Mouse (Mus musculus): Measurements from ENCODE around the gene Phrf1. TPM values are rescaled to one million over a fixed set of nuclear protein-coding genes. Genes with fewer than 3 reads are reported as not detected.
A peak's percentile ranks its signal among the peaks of the same experiment; 100 is the strongest.
"Not testable (repeated sequence)": the region's sequence is repeated elsewhere in the genome, so short reads cannot be mapped to it uniquely, and the experiment has no call there.

Gene Phrf1
- total and polyA plus RNA-seq, 3 experiments: 66.1 to 1,029 (median 91.2) TPM

DNA sequence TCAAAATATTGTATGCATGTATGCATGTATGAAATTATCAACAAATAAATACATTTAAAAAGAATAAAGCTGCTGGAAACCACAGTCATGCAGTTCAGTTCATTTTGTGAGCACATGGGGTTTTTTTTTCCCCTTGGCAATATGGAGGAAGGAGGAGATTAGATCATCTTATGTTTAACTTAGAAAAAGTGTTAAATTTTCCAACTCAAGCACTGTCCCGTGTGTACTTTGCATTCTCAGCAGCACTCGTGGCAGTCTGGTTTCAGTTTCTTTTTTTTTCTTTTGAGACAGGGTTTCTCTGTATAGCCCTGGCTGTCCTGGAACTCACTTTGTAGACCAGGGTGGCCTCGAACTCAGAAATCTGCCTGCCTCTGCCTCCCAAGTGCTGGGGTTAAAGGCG lies 21.9 kb downstream of the Phrf1 start:
- H3K27ac ChIP-seq (ENCODE audit: control insufficient read depth, low read depth, low read length); DNase-seq (ENCODE audit: low read depth, low spot score); H3K4me1 ChIP-seq (ENCODE audit: control insufficient read depth in 1 of 2, insufficient read depth in 2 of 2, low read length in 2 of 2); H3K79me2 ChIP-seq (ENCODE audit: control insufficient read depth, insufficient read depth, low read length, poor library complexity); H3K4me3 ChIP-seq (ENCODE audit: control insufficient read depth in 1 of 2, insufficient read depth in 1 of 2, low read depth in 2 of 2, low read length in 2 of 2); H3K9ac ChIP-seq (ENCODE audit: control insufficient read depth, low read depth, low read length, poor library complexity, severe bottlenecking); H3K9me3 ChIP-seq (replicated peaks; ENCODE audit: insufficient read depth, low read length); H3K27me3 ChIP-seq (ENCODE audit: control insufficient read depth in 1 of 2, insufficient read depth in 2 of 2, low read length in 2 of 2): not testable (repeated sequence)
- peaks cover 0 to 39% of the 10 kb centered on the region in 2 experiments; a peak in 2 of 4 replicates for H3K36me3 ChIP-seq (ENCODE audit: control insufficient read depth in 1 of 2, insufficient read depth in 2 of 2, low read length in 2 of 2)

DNA sequence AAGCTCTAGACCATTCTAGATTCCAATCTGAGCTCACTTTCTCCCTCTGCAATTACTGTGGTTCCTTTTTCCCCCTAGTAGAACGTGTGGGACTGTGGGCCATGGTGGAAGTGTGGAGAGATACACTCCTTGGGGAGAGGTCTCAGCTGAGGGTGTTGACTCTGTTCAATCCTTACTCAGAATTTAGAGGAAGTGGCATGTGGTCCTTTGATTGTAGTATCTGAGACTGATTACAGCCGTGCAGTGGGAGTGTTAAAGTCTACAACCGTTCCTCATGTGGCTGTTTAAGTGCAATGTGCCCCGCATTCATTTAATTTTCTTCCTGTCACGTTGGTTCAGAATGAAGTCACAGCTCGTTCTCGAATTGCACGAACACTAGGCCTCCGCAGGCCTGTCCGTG lies 27.6 kb downstream of the Phrf1 start:
- Histone ChIP-seq H3K27ac (ENCODE audit: control insufficient read depth, low read depth, low read length) (no peak overlapping the region), H3K27me3 (ENCODE audit: control insufficient read depth in 1 of 2, insufficient read depth in 2 of 2, low read length in 2 of 2) (no peaks in the 10 kb centered on the region), H3K9me3 (replicated peaks; ENCODE audit: insufficient read depth, low read length) (no peaks in the 10 kb centered on the region), H3K79me2 (ENCODE audit: control insufficient read depth, insufficient read depth, low read length, poor library complexity) (no peaks in the 10 kb centered on the region), H3K4me1 (ENCODE audit: control insufficient read depth in 1 of 2, insufficient read depth in 2 of 2, low read length in 2 of 2) (no peaks in the 10 kb centered on the region; a peak in 1 of 4 replicates), H3K4me3 (ENCODE audit: control insufficient read depth in 1 of 2, insufficient read depth in 1 of 2, low read depth in 2 of 2, low read length in 2 of 2) (no peak overlapping the region), H3K36me3 (ENCODE audit: control insufficient read depth in 1 of 2, insufficient read depth in 2 of 2, low read length in 2 of 2) (peaks cover 0 to 36% of the 10 kb centered on the region in 2 experiments; a peak in 3 of 4 replicates), H3K9ac (ENCODE audit: control insufficient read depth, low read depth, low read length, poor library complexity, severe bottlenecking) (no peak overlapping the region)
- TF ChIP-seq ZC3H11A (IDR thresholded peaks at IDR 0.05; ENCODE audit: low read depth, low read length): no peak
- no peak for TF ChIP-seq USF2 (IDR thresholded peaks at IDR 0.05; ENCODE audit: borderline replicate concordance in 1 of 2, insufficient read depth in 1 of 2, low read depth in 1 of 2, low read length in 2 of 2)
- no peak for TF ChIP-seq TBP (IDR thresholded peaks at IDR 0.05; ENCODE audit: low read depth, low read length)
- no peak for TF ChIP-seq CHD1 (IDR thresholded peaks at IDR 0.05; ENCODE audit: low read depth, low read length)
- TF ChIP-seq MYB (IDR thresholded peaks at IDR 0.05; ENCODE audit: low read depth, low read length): no peak
- TF ChIP-seq MXI1 (IDR thresholded peaks at IDR 0.05; ENCODE audit: low read depth, low read length): peak; percentile 66
- peak; percentile 33; the same call in 1 of the 2 replicates for TF ChIP-seq SIN3A (IDR thresholded peaks at IDR 0.05; ENCODE audit: low read length)
- peak; percentile 44; the same call in 1 of the 2 replicates for TF ChIP-seq RCOR1 (IDR thresholded peaks at IDR 0.05; ENCODE audit: low read depth, low read length)
- TF ChIP-seq GATA1 (IDR thresholded peaks at IDR 0.05; ENCODE audit: low read depth, low read length): peak; percentile 51; the same call in 1 of the 2 replicates
- peak; percentile 46 to 58; a peak in 2 of 4 replicates for TF ChIP-seq EP300 (IDR thresholded peaks at IDR 0.05; ENCODE audit: low read depth in 1 of 2, low read length in 2 of 2)
- DNase-seq (ENCODE audit: low read depth, low spot score): peak; percentile 66

DNA sequence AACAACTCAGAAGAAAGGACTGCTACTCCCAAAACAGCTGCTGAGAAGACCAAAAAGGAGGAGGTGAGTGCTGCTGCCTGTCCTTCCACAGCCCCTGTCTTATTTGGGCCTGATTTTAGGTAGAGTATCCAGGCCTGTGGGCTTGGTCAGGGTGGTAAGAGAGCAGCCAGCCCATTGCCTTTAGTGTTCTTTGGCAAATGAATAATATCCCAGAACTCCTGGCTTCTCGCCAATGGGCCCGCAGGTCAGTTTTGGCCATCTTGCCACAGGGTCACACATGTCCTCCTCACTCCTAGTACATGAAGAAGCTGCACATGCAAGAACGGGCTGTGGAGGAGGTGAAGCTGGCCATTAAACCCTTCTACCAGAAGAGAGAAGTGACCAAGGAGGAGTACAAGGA lies 32.9 kb downstream of the Phrf1 start:
- no peak overlapping the region for H3K27ac ChIP-seq (ENCODE audit: control insufficient read depth, low read depth, low read length)
- no peak overlapping the region for H3K9ac ChIP-seq (ENCODE audit: control insufficient read depth, low read depth, low read length, poor library complexity, severe bottlenecking)
- H3K4me1 ChIP-seq (ENCODE audit: control insufficient read depth in 1 of 2, insufficient read depth in 2 of 2, low read length in 2 of 2): peaks cover under 1 to 1% of the 10 kb centered on the region in 2 experiments; a peak in 2 of 4 replicates

More for the DNA sequence above, 32.9 kb downstream of the Phrf1 start:
- Histone ChIP-seq H3K79me2 (ENCODE audit: control insufficient read depth, insufficient read depth, low read length, poor library complexity) (no peaks in the 10 kb centered on the region), H3K36me3 (ENCODE audit: control insufficient read depth in 1 of 2, insufficient read depth in 2 of 2, low read length in 2 of 2) (peaks cover 0 to 12% of the 10 kb centered on the region in 2 experiments; a peak in 2 of 4 replicates), H3K4me3 (ENCODE audit: control insufficient read depth in 1 of 2, insufficient read depth in 1 of 2, low read depth in 2 of 2, low read length in 2 of 2) (no peak overlapping the region), H3K27me3 (ENCODE audit: control insufficient read depth in 1 of 2, insufficient read depth in 2 of 2, low read length in 2 of 2) (no peaks in the 10 kb centered on the region), H3K9me3 (replicated peaks; ENCODE audit: insufficient read depth, low read length) (no peaks in the 10 kb centered on the region)
- TF ChIP-seq HCFC1 (IDR thresholded peaks at IDR 0.05; ENCODE audit: low read depth, low read length) (no peak), SIN3A (IDR thresholded peaks at IDR 0.05; ENCODE audit: low read length) (no peak), TBP (IDR thresholded peaks at IDR 0.05; ENCODE audit: low read depth, low read length) (no peak), MAX (IDR thresholded peaks at IDR 0.05; ENCODE audit: low read length) (no peak), MEF2A (IDR thresholded peaks at IDR 0.05; ENCODE audit: extremely low read depth, insufficient replicate concordance, low read depth, low read length, poor library complexity, severe bottlenecking) (no peak)
- DNase-seq (ENCODE audit: low read depth, low spot score): no peak

Data from MEL (cell line).